Mouse (Mus musculus) testis, adult 2 months (tissue): ENCODE measurements at regions not wholly inside any gene's neighbourhood (a gene's known extent, or its start where the extent isn't known, plus 50 kb on each side); places are given as distances from the start of the nearest gene placed in this dataset.

ENCODE experiments used
- CTCF ChIP-seq: fragments of 200-500 bp; IDR thresholded peaks from 2 replicates; pipeline ENCODE4 v1.5.1; 2012; ENCODE audit warnings: low read depth, mild to moderate bottlenecking, inconsistent platforms, low read length, moderate library complexity; ENCODE audit not compliant: control insufficient read depth, insufficient read depth, insufficient replicate concordance
- POLR2A ChIP-seq: fragments of 200-500 bp; IDR thresholded peaks from 2 replicates; pipeline ENCODE4 v1.6.1; 2012; ENCODE audit warnings: low read depth, mild to moderate bottlenecking, inconsistent platforms, low read length, moderate library complexity; ENCODE audit not compliant: control insufficient read depth

DNA sequence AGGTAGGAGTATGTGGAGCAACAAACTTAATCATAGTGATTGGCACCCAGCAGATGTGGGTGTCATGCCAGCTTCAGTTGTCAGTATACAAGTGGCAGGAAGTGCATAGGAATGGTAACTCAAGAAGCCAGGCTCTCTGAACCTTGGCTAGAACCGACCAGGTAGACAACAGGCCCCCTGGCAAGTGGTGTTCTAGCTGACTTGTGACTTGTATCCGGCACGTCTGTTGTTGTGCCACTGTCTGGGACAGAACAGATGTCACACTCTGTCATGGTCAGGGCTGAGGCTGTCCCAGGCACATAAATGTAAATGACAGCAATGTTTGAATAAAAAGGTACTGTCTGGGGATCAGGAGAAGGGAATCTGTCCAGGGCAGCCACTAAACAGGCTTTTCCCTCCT is 316.0 kb downstream of the Gm49356 start:
- no peak for TF ChIP-seq CTCF
- TF ChIP-seq POLR2A, result no peak
